Mouse (Mus musculus): ENCODE measurements around the gene Cyth1. TPM values are rescaled to one million over a fixed set of nuclear protein-coding genes. Genes with fewer than 3 reads are reported as not detected.

The Cyth1 gene
- total and polyA plus RNA-seq, 2 experiments from 2014 or later, result 23.7 to 64.1 TPM

- peak overlapping the region; percentile 59 for H3K27ac ChIP-seq (ENCODE audit: low read depth, low read length)
- no peak overlapping the region for H3K4me2 ChIP-seq (ENCODE audit: low read depth)
- H3K27me3 ChIP-seq (ENCODE audit: insufficient read depth, low read length), result no peaks in the 10 kb centered on the region
- DNase-seq, result no peak
- 58% methylated on average over 3 of the region's 3 CpGs for WGBS
- no peaks in the 10 kb centered on the region for H3K36me3 ChIP-seq (ENCODE audit: insufficient read depth)
- H3K4me1 ChIP-seq (ENCODE audit: insufficient read depth), result peaks cover 46% of the 10 kb centered on the region
- no peak for ATAC-seq
- H3K9me3 ChIP-seq (ENCODE audit: low read length), result no peaks in the 10 kb centered on the region
- no peak overlapping the region for H3K9ac ChIP-seq
- H3K4me3 ChIP-seq (ENCODE audit: low read depth, low read length), result no peak overlapping the region
- no peak for TF ChIP-seq CTCF (IDR thresholded peaks at IDR 0.05; ENCODE audit: low read depth)
Observed at GRCm38 (mm10) chr11:118209376-118209775, 39.0 kb downstream of the Cyth1 start.

DNA sequence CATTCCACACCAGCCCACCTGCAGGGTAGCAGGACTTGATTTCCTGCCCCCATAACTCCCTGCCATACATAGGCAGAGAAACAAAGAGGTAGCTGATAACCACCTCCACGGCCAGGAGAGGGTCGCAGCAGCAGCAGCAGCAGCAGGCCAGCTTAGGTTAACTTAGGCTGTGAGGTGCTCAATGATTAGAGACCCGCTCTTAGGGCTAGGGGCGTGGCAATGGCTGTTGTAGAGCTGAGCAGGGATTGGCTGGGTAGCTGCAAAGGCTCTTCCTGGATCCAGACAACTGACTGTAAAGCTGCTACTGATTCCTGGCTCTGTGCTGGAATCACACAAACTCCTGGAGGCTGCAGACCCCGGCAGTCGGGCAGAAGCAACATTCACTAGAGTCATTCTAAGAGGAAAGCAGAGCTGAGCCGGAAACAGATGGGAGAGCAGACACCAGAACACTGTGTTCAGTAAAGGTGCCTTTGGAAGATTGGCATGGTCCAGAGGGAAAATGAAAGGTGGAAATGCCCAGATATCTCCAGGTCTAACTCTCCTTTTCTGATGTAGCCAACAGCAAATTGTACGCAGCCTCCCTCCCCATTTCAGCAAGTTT, 39.6 kb downstream of the Cyth1 start:
- no peak for TF ChIP-seq CTCF (IDR thresholded peaks at IDR 0.05; ENCODE audit: low read depth)
- no peaks in the 10 kb centered on the region for H3K36me3 ChIP-seq (ENCODE audit: insufficient read depth)
- no peaks in the 10 kb centered on the region for H3K9me3 ChIP-seq (ENCODE audit: low read length)
- no peak overlapping the region for H3K4me2 ChIP-seq (ENCODE audit: low read depth)
- H3K4me3 ChIP-seq (ENCODE audit: low read depth, low read length), result no peak overlapping the region
- peaks cover 46% of the 10 kb centered on the region for H3K4me1 ChIP-seq (ENCODE audit: insufficient read depth)
- no peaks in the 10 kb centered on the region for H3K27me3 ChIP-seq (ENCODE audit: insufficient read depth, low read length)
- 21% methylated on average over 8 of the region's 8 CpGs for WGBS
- ATAC-seq (peak; percentile 32; the same call in 1 of the 2 replicates), DNase-seq (no peak)
- H3K9ac ChIP-seq, result 0 out of 2 replicates have a peak overlapping the region, but pooled peaks have one; percentile 14
- H3K27ac ChIP-seq (ENCODE audit: low read depth, low read length), result peak overlapping the region; percentile 59

GRCm38 (mm10) chr11:118207424-118208033, 40.9 kb downstream of the Cyth1 start:
- Histone ChIP-seq H3K4me3 (ENCODE audit: low read depth, low read length) (no peak overlapping the region), H3K27me3 (ENCODE audit: insufficient read depth, low read length) (no peaks in the 10 kb centered on the region), H3K4me1 (ENCODE audit: insufficient read depth) (peaks cover 47% of the 10 kb centered on the region), H3K9ac (no peak overlapping the region), H3K27ac (ENCODE audit: low read depth, low read length) (no peak overlapping the region), H3K4me2 (ENCODE audit: low read depth) (no peak overlapping the region), H3K9me3 (ENCODE audit: low read length) (no peaks in the 10 kb centered on the region), H3K36me3 (ENCODE audit: insufficient read depth) (no peaks in the 10 kb centered on the region)
- ATAC-seq, result no peak
- TF ChIP-seq CTCF (IDR thresholded peaks at IDR 0.05; ENCODE audit: low read depth), result no peak
- WGBS, result 35% methylated on average over 3 of the region's 3 CpGs
- no peak for DNase-seq

DNA sequence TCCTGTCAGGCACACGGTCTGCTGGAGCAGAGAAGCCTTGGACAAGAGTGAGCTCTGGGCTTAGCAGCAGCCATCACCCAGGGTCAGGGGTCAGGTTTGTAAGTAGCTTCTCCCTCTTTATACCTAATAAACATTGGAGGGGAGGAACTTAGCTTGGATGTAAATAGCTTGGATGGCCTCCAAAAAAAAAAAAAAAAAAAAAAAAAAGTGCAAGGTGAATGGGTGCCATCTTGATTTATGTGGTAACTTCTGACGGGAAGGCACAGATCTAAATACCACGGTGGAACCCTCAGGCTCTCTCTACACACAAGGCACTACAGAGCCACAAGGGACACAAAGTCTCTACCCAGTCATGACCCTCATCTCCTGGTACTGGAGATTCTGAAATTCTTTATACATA, 42.1 kb downstream of the Cyth1 start:
- no peak for TF ChIP-seq CTCF (IDR thresholded peaks at IDR 0.05; ENCODE audit: low read depth)
- no peak overlapping the region for H3K27ac ChIP-seq (ENCODE audit: low read depth, low read length)
- H3K9me3 ChIP-seq (ENCODE audit: low read length), result no peaks in the 10 kb centered on the region
- no peaks in the 10 kb centered on the region for H3K36me3 ChIP-seq (ENCODE audit: insufficient read depth)
- H3K9ac ChIP-seq, result no peak overlapping the region
- H3K4me3 ChIP-seq (ENCODE audit: low read depth, low read length), result no peak overlapping the region
- 86% methylated on average over 3 of the region's 3 CpGs for WGBS
- no peak for DNase-seq
- no peak for ATAC-seq
- no peaks in the 10 kb centered on the region for H3K27me3 ChIP-seq (ENCODE audit: insufficient read depth, low read length)
- peaks cover 43% of the 10 kb centered on the region for H3K4me1 ChIP-seq (ENCODE audit: insufficient read depth)
- no peak overlapping the region for H3K4me2 ChIP-seq (ENCODE audit: low read depth)

- H3K9me3 ChIP-seq (ENCODE audit: low read length), result no peaks in the 10 kb centered on the region
- H3K4me2 ChIP-seq (ENCODE audit: low read depth), result 0 out of 2 replicates have a peak overlapping the region, but pooled peaks have one; percentile 84
Observed at GRCm38 (mm10) chr11:118203469-118203868, 44.9 kb downstream of the Cyth1 start.

GRCm38 (mm10) chr11:118202410-118203233, 45.8 kb downstream of the Cyth1 start:
- DNase-seq (peak; percentile 90), ATAC-seq (peak; percentile 95)
- Histone ChIP-seq H3K27ac (ENCODE audit: low read depth, low read length) (peak overlapping the region; percentile 96), H3K9me3 (ENCODE audit: low read length) (no peaks in the 10 kb centered on the region), H3K9ac (peak overlapping the region; percentile 72), H3K36me3 (ENCODE audit: insufficient read depth) (no peaks in the 10 kb centered on the region), H3K4me1 (ENCODE audit: insufficient read depth) (peaks cover 48% of the 10 kb centered on the region), H3K4me2 (ENCODE audit: low read depth) (peak overlapping the region; percentile 84), H3K4me3 (ENCODE audit: low read depth, low read length) (peak overlapping the region; percentile 45), H3K27me3 (ENCODE audit: insufficient read depth, low read length) (no peaks in the 10 kb centered on the region)
- 4% methylated on average over 19 of the region's 19 CpGs for WGBS
- TF ChIP-seq CTCF (IDR thresholded peaks at IDR 0.05; ENCODE audit: low read depth), result peak; percentile 22; the same call in 1 of the 2 replicates

More at GRCm38 (mm10) chr11:118203469-118203868, 44.9 kb downstream of the Cyth1 start:
- Histone ChIP-seq H3K4me3 (ENCODE audit: low read depth, low read length) (no peak overlapping the region), H3K4me1 (ENCODE audit: insufficient read depth) (peaks cover 44% of the 10 kb centered on the region), H3K9ac (no peak overlapping the region), H3K27me3 (ENCODE audit: insufficient read depth, low read length) (no peaks in the 10 kb centered on the region), H3K27ac (ENCODE audit: low read depth, low read length) (peak overlapping the region; percentile 96), H3K36me3 (ENCODE audit: insufficient read depth) (no peaks in the 10 kb centered on the region)
- DNase-seq (no peak), ATAC-seq (no peak)
- TF ChIP-seq CTCF (IDR thresholded peaks at IDR 0.05; ENCODE audit: low read depth), result no peak
- WGBS, result 81% methylated on average over 6 of the region's 6 CpGs
